Mouse (Mus musculus) hindbrain, embryonic 14.5 days (tissue): ENCODE data around the gene Cyp2w1. TPM values are rescaled to one million over a fixed set of nuclear protein-coding genes. Genes with fewer than 3 reads are reported as not detected.

ENCODE experiments used
- ATAC-seq: fragments of 200-750 bp; cut with Nextera tagmentation; 2 replicates; pipeline ENCODE4 v1.8.0; 2017; ENCODE audit warnings: moderate number of reproducible peaks, mild to moderate bottlenecking, moderate TSS enrichment, moderate library complexity; ENCODE audit not compliant: low FRiP score
- DNase-seq: peaks from one replicate; pipeline ENCODE4 v3.0.0-alpha.2; 2015; ENCODE audit warnings: low spot score
- H3K27ac ChIP-seq: fragments of 300-500 bp; sonication (generic); 2 replicates; pipeline ENCODE4 v1.5.1; 2014; ENCODE audit warnings: mild to moderate bottlenecking, moderate library complexity
- H3K27me3 ChIP-seq: fragments of 300-500 bp; sonication (generic); 2 replicates; pipeline ENCODE4 v1.6.1; 2014; ENCODE audit warnings: mild to moderate bottlenecking, low read length, mixed read lengths; ENCODE audit not compliant: control insufficient read depth, insufficient read depth
- H3K36me3 ChIP-seq: fragments of 300-500 bp; sonication (generic); replicated peaks from 2 replicates; pipeline ENCODE4 v1.6.1; 2014; ENCODE audit not compliant: control insufficient read depth, insufficient read depth
- H3K4me1 ChIP-seq: fragments of 300-500 bp; sonication (generic); replicated peaks from 2 replicates; pipeline ENCODE4 v1.6.1; 2014; ENCODE audit warnings: antibody characterized with exemption, low read length, mixed read lengths; ENCODE audit not compliant: control insufficient read depth, insufficient read depth
- H3K4me2 ChIP-seq: fragments of 300-500 bp; sonication (generic); replicated peaks from 2 replicates; pipeline ENCODE4 v1.6.1; 2014; ENCODE audit warnings: mild to moderate bottlenecking, moderate library complexity
- H3K4me3 ChIP-seq: fragments of 300-500 bp; sonication (generic); replicated peaks from 2 replicates; pipeline ENCODE4 v1.5.1; 2014; ENCODE audit warnings: mild to moderate bottlenecking, low read length
- H3K9ac ChIP-seq: fragments of 300-500 bp; sonication (generic); 2 replicates; pipeline ENCODE4 v1.6.1; 2014
- H3K9me3 ChIP-seq: fragments of 300-500 bp; sonication (generic); 2 replicates; pipeline ENCODE4 v1.6.1; 2016; ENCODE audit warnings: low read length; ENCODE audit not compliant: control insufficient read depth
- WGBS: fragments of 180-500 bp; shearing (Covaris S2); extraction: QIAGEN DNeasy Blood & Tissue Kit; methylation state at CpG from one replicate; pipeline ENCODE4 v1.1.7; 2014; 5-methylcytosine and 5-hydroxymethylcytosine counted together
- polyA plus RNA-seq: library from polyadenylated mRNA; unstranded; fragments of >200 nt; fragmentation: Nextera tagmentation; extraction: Ambion mirVana; gene quantifications from 2 replicates; pipeline ENCODE4 v1.2.1, GENCODE M21; 2014

Cyp2w1 gene
- polyA plus RNA-seq, 1 experiment from 2014 or later: not detected

DNA sequence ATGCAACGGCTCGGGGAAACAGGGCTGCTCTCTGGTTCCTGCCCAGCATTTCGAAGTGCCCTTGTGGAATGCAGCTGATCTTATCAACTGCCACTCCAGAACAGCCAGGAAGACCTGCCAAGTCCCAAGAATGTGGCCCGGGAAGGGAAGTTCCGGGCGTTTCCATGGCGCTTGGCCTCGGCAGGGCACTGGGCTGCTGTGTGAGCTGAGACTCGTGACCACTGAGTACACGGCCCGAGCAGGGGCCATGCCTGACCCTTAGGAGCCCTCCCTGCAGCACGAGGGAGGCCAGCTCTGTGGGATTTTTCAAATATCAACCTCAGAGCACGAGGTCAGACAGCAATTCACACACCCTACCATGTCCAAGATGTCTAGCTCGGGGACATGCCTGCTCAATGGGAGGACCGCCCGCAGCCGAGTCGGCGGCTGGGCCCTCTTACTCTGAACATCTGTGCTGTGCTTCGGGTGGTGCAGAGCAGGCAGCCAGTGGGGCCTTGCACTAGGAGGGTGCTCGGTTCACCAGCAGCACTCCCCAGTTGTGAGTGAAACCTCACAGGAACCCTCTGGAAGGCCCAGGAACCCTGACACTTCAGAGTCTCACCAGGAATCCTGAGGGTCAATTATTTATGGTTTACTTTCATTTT, 26.7 kb downstream of the Cyp2w1 start:
- DNase-seq: no peak

DNA sequence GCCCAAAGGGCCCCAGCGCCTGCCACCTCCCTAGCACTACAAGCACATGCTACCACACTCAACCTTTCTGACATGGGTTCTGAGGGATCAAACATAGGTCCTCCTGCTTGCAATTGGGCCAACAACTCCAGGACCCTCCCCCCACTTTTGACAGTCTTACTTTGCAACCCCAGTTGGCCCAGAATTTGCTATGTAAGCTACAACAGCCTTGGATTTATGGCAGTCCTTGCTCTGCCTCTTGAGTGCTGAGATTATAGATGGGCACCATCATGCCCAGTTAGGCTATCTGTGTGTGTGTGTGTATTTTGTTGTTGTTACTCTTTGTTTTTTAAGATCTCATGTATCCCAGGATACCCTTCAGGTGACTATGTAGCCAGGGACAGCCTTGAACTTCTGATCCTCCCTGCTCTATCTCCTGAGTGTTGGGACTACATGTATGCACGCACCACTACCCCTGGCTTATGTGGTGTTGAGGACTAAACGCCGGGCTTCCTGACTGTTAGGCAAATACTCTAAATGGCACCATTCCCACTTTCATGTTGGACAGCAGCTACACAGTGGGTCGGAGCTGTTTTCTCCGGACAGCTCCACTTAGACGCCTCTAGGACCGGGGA, 27.5 kb downstream of the Cyp2w1 start:
- no peak for DNase-seq
- WGBS: 22% methylated on average over 8 of the region's 8 CpGs

More for the DNA sequence above, 26.7 kb downstream of the Cyp2w1 start:
- Histone ChIP-seq H3K4me2 (0 out of 2 replicates have a peak overlapping the region, but pooled peaks have one; percentile 3), H3K27ac (peak overlapping the region; percentile 75), H3K4me1 (peaks cover 29% of the 10 kb centered on the region), H3K27me3 (no peaks in the 10 kb centered on the region), H3K4me3 (no peak overlapping the region), H3K36me3 (no peaks in the 10 kb centered on the region), H3K9me3 (no peaks in the 10 kb centered on the region), H3K9ac (no peak overlapping the region)
- no peak for ATAC-seq
- WGBS: 46% methylated on average over 21 of the region's 21 CpGs

DNA sequence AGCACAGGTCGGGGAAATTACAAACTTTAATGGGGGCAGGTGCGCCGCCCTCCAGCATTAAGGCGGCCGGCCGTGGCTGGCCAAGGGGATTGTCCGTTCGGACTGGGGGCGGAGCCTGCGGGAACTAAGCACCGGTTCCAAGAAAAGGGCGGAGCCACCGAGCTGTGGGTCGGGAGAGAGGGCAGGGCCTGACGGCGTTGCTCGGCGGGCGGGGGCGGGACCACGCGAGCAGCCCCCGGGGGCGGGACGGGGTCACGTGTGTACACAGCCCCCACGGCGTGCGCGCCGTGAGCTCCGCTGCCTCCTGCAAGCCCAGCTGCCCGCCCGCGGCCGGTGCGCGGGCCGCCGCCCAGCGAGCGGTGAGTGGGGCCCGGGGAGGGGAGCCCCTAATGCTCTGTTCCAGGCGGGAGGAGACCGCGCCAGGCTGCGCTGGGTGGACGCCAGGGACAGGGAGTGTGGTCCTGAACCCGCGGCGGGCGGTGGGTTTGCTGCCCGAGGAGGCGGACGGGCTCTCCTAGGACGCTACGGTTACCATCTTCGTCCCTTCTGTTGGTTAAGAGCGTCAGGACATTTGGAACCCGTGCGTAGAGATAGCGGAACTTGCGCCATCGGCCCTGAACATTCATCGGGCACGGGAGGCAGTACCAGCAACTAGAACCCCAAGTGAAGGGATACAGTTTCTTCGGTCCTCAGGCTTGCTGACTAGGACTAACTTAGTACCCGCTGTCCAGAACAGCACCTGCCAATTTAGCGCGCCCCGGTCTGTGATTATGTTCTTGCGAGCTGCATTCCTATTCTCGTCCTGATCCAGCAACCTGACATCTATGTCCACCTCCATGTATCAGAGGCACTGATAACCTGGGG, 28.2 kb downstream of the Cyp2w1 start:
- Histone ChIP-seq H3K9ac (peak overlapping the region; percentile 71), H3K27ac (no peak overlapping the region), H3K36me3 (no peaks in the 10 kb centered on the region), H3K27me3 (no peaks in the 10 kb centered on the region), H3K4me3 (peak overlapping the region; percentile 70), H3K9me3 (no peaks in the 10 kb centered on the region), H3K4me1 (peaks cover 29% of the 10 kb centered on the region), H3K4me2 (peak overlapping the region; percentile 92)
- 1% methylated on average over 68 of the region's 73 CpGs for WGBS
- ATAC-seq: peak; percentile 60
- peak; percentile 75 for DNase-seq

More for the DNA sequence above, 27.5 kb downstream of the Cyp2w1 start:
- peak overlapping the region; percentile 71 for H3K9ac ChIP-seq
- H3K27ac ChIP-seq: peak overlapping the region; percentile 75; the same call in 1 of the 2 replicates
- no peaks in the 10 kb centered on the region for H3K36me3 ChIP-seq
- no peaks in the 10 kb centered on the region for H3K27me3 ChIP-seq
- peaks cover 29% of the 10 kb centered on the region for H3K4me1 ChIP-seq
- peak overlapping the region; percentile 92 for H3K4me2 ChIP-seq
- peak overlapping the region; percentile 70 for H3K4me3 ChIP-seq
- ATAC-seq: no peak; the same call in 1 of the 2 replicates
- no peaks in the 10 kb centered on the region for H3K9me3 ChIP-seq

DNA sequence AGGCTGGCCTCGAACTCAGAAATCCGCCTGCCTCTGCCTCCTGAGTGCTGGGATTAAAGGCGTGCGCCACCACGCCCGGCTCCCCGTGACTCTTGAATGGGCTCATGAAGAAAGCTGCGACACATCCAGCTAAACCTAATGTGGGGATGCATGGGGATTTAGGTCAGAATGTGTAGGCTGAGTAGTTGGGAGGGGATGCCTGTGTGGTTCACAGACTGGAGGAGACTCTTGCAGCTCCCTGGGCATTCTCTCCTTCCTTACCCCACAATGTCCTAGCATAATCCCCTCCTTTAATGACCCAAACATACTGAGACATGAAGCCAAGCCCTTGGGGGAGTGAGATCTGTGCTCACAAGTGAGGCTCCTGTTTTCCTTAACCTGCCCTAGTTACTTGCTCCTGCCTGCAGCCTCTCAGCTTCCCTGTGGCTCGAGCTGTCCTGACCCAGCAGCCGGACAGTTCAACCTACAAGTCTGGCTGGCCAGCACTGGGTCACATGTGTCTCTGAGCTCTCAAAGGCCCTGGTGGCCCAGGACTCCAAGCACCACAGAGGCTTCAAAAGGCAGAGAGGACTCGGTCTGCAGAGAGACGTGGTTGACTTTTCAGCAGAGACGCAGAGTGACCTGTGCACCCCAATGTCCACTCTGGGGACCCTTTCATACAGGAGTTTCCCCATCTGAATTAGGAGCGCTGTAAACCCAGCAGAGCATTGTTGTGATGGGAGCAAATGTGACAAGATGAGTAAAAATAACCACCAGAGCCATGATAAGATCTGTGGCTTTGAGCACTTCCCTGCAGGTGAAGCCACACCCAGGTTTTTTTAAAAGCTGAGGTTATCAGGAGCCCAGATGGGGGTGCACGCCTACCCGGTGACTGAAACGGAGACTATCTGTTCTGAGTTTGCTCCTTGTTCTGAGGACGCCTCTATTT, 29.4 kb downstream of the Cyp2w1 start:
- DNase-seq: no peak
- Histone ChIP-seq H3K36me3 (no peaks in the 10 kb centered on the region), H3K9ac (no peak overlapping the region), H3K9me3 (no peaks in the 10 kb centered on the region), H3K4me2 (peak overlapping the region; percentile 92), H3K4me1 (peaks cover 29% of the 10 kb centered on the region), H3K4me3 (no peak overlapping the region), H3K27ac (peak overlapping the region; percentile 62), H3K27me3 (no peaks in the 10 kb centered on the region)
- WGBS: 84% methylated on average over 18 of the region's 18 CpGs
- no peak for ATAC-seq

DNA sequence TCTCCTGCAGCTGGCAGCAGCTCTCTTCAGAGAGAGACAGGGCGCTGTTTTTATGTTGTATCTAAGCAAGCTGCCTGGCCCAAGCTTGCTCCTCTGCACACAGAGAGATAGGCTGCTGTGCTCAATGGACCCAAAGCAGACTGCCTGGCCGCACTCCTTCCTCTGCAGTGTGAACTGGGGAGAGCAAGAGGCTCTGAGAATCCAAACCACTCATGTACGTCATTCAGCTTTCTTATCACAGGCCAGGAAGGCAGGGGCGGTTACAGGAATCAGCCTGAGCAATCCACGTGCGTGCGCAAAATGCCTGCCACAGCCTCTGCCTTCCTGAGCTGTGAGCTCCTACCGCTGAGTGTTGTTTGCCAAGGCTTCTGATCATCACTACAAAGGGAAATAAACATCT, 30.3 kb downstream of the Cyp2w1 start:
- H3K4me1 ChIP-seq: peaks cover 29% of the 10 kb centered on the region
- DNase-seq: no peak

DNA sequence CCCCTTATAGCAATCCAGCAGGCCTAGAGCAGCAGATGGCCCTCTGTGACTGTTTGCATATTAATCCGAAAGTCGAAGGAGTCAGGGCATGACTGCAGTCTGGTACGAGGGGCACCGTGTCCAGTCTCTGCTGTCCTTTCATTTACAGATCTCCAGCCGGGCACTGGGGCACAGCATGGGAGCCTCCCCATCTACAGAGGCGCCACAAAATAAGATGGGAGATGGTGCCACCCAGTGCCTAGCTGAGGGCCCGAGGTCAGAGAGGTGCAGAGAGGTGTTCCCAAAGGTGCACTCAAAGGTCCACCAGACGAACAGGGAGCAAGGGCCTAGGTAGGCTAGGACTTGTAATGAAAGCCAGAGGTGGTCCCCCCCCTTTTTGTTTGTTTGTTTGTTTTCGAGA, 30.8 kb downstream of the Cyp2w1 start:
- Histone ChIP-seq H3K27ac (peak overlapping the region; percentile 62; the same call in 1 of the 2 replicates), H3K36me3 (no peaks in the 10 kb centered on the region), H3K9ac (no peak overlapping the region; the same call in 1 of the 2 replicates), H3K4me2 (no peak overlapping the region), H3K4me3 (no peak overlapping the region), H3K4me1 (peaks cover 29% of the 10 kb centered on the region), H3K27me3 (no peaks in the 10 kb centered on the region), H3K9me3 (no peaks in the 10 kb centered on the region)
- 69% methylated on average over 9 of the region's 9 CpGs for WGBS
- DNase-seq (no peak), ATAC-seq (no peak)

More for the DNA sequence above, 30.3 kb downstream of the Cyp2w1 start:
- 61% methylated on average over 8 of the region's 8 CpGs for WGBS
- Histone ChIP-seq H3K4me3 (no peak overlapping the region), H3K27ac (peak overlapping the region; percentile 62), H3K9ac (no peak overlapping the region; the same call in 1 of the 2 replicates), H3K4me2 (no peak overlapping the region), H3K9me3 (no peaks in the 10 kb centered on the region), H3K36me3 (no peaks in the 10 kb centered on the region), H3K27me3 (no peaks in the 10 kb centered on the region)
- no peak for ATAC-seq

DNA sequence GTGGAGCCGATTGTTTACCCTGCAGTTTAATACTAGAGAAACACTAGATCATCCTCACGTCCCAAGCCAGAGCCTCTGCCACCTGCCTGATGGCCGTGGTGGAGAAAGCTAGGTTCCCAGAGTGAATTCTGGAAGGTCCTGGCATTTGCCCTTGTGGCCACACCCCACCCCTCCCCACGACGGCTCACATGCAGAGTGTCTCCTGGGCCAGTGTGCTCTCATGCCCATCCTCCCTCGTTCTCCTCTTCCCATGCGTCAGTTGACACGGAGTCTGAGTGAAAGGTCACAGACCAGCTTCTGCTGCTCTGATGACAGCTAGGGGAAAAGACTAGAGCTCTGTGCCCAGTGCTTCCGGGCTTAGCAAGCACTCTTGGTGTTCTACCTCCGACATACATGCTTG, 32.1 kb downstream of the Cyp2w1 start:
- Histone ChIP-seq H3K36me3 (no peaks in the 10 kb centered on the region), H3K4me1 (peaks cover 33% of the 10 kb centered on the region), H3K4me2 (no peak overlapping the region), H3K9ac (no peak overlapping the region), H3K9me3 (no peaks in the 10 kb centered on the region), H3K27ac (no peak overlapping the region), H3K27me3 (no peaks in the 10 kb centered on the region), H3K4me3 (no peak overlapping the region)
- ATAC-seq (no peak), DNase-seq (no peak)
- 70% methylated on average over 10 of the region's 10 CpGs for WGBS

DNA sequence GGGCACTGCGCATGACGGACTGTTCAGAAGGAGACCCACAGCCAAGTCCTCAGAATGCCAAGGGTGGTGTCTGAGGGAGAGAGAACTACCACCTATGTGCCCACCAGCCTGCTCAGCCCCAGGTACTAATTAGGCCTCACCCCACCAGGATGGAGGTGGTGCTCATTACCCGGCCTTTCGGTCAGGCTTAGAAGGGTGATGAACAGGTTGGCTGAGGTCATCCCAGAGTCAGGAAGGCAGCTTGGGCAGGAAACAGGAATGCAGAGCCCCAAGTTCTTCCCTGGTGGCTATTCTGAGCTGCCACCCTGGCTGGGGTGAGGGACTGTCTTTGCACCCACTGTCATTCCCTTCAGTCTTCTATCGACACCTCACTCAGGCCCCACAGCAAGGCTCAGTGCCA, 33.6 kb downstream of the Cyp2w1 start:
- peaks cover 35% of the 10 kb centered on the region for H3K4me1 ChIP-seq
- 99% methylated on average over 5 of the region's 5 CpGs for WGBS

More for the DNA sequence above, 33.6 kb downstream of the Cyp2w1 start:
- no peak overlapping the region for H3K4me3 ChIP-seq
- no peak for ATAC-seq
- H3K27ac ChIP-seq: no peak overlapping the region
- H3K27me3 ChIP-seq: no peaks in the 10 kb centered on the region
- no peak for DNase-seq
- no peak overlapping the region for H3K9ac ChIP-seq
- no peak overlapping the region for H3K4me2 ChIP-seq
- no peaks in the 10 kb centered on the region for H3K36me3 ChIP-seq
- no peaks in the 10 kb centered on the region for H3K9me3 ChIP-seq
